Comparison of ENCODE assay signal across 22 mouse cellular contexts in genomic region chr19:21315701-21316100, GRCm38 (mm10). TPM values are rescaled to one million over a fixed set of nuclear protein-coding genes. Genes with fewer than 3 reads are reported as not detected.
DNase-seq lines count a peak whose midpoint lies in the region; ATAC-seq and TF ChIP-seq lines count a peak whose summit lies in the region.
"Had no signal": no experiment of that assay in that cellular context is flagged by ENCODE, and none has a peak within 500 bp of the region (broad histone marks: within the 10 kb centered on the region; RNA-seq: fewer than 3 reads in every experiment).

No protein-coding gene starts in this region.

- no peak overlapping the region for H3K4me3 ChIP-seq in kidney, embryonic 14.5 days (ENCODE audit: low read length)
- no peak overlapping the region for H3K4me3 ChIP-seq in kidney, embryonic 16.5 days (ENCODE audit: low read length)
- H3K4me3 ChIP-seq in liver, adult 2 months (ENCODE audit: insufficient read depth, low read depth, low read length), result no peak overlapping the region
- H3K4me3 ChIP-seq in liver, postnatal 0 days (ENCODE audit: low read depth, low read length), result no peak overlapping the region
- H3K4me3 ChIP-seq: embryonic facial prominence, embryonic 13.5 days; embryonic facial prominence, embryonic 15.5 days; erythroblast, embryonic 14.5 days; forebrain, embryonic 10.5 days; forebrain, embryonic 12.5 days had no signal

- no peaks in the 10 kb centered on the region for H3K36me3 ChIP-seq in kidney, embryonic 14.5 days (ENCODE audit: control insufficient read depth, insufficient read depth, low read length)
- H3K36me3 ChIP-seq in kidney, embryonic 16.5 days (ENCODE audit: insufficient read depth, low read length), result no peaks in the 10 kb centered on the region
- H3K36me3 ChIP-seq in liver, adult 2 months (ENCODE audit: control insufficient read depth, insufficient read depth, low read length), result no peaks in the 10 kb centered on the region
- no peaks in the 10 kb centered on the region for H3K36me3 ChIP-seq in liver, postnatal 0 days (replicated peaks; ENCODE audit: insufficient read depth, low read length)
- H3K36me3 ChIP-seq: embryonic facial prominence, embryonic 13.5 days; embryonic facial prominence, embryonic 15.5 days; forebrain, embryonic 10.5 days; forebrain, embryonic 12.5 days had no signal

- no peaks in the 10 kb centered on the region for H3K27me3 ChIP-seq in kidney, embryonic 14.5 days (ENCODE audit: control insufficient read depth, insufficient read depth, low read length)
- no peaks in the 10 kb centered on the region for H3K27me3 ChIP-seq in kidney, embryonic 16.5 days (ENCODE audit: insufficient read depth, low read length)
- no peaks in the 10 kb centered on the region for H3K27me3 ChIP-seq in liver, adult 2 months (ENCODE audit: control insufficient read depth, insufficient read depth, low read length)
- no peaks in the 10 kb centered on the region for H3K27me3 ChIP-seq in liver, postnatal 0 days (ENCODE audit: insufficient read depth, low read length)
- H3K27me3 ChIP-seq: embryonic facial prominence, embryonic 13.5 days; embryonic facial prominence, embryonic 15.5 days; forebrain, embryonic 12.5 days had no signal

- H3K4me2 ChIP-seq in kidney, embryonic 14.5 days (replicated peaks; ENCODE audit: low read depth, low read length), result no peak overlapping the region
- no peak overlapping the region for H3K4me2 ChIP-seq in kidney, embryonic 16.5 days (replicated peaks; ENCODE audit: low read depth, low read length)
- H3K4me2 ChIP-seq in liver, postnatal 0 days (ENCODE audit: low read depth, low read length), result no peak overlapping the region
- H3K4me2 ChIP-seq: embryonic facial prominence, embryonic 13.5 days; embryonic facial prominence, embryonic 15.5 days; forebrain, embryonic 12.5 days had no signal

- WGBS in kidney, embryonic 14.5 days, result 52% methylated on average over 3 of the region's 3 CpGs
- WGBS in kidney, embryonic 16.5 days, result 59% methylated on average over 3 of the region's 3 CpGs
- 29% methylated on average over 3 of the region's 3 CpGs for WGBS in liver, adult 2 months
- WGBS in liver, postnatal 0 days (ENCODE audit: insufficient replicate concordance), result 70% methylated on average over 3 of the region's 3 CpGs

- H3K27ac ChIP-seq in kidney, embryonic 14.5 days (ENCODE audit: low read depth, low read length), result no peak overlapping the region
- no peak overlapping the region for H3K27ac ChIP-seq in kidney, embryonic 16.5 days (ENCODE audit: low read length)
- H3K27ac ChIP-seq in liver, adult 2 months (replicated peaks; ENCODE audit: insufficient read depth, low read depth, low read length), result no peak overlapping the region
- no peak overlapping the region for H3K27ac ChIP-seq in liver, postnatal 0 days (ENCODE audit: low read depth)
- H3K27ac ChIP-seq: embryonic facial prominence, embryonic 13.5 days; embryonic facial prominence, embryonic 15.5 days; forebrain, embryonic 10.5 days; forebrain, embryonic 12.5 days had no signal

- no peak for TF ChIP-seq CTCF in liver, adult 2 months (IDR thresholded peaks at IDR 0.05; ENCODE audit: low read depth, low read length)
- no peak for TF ChIP-seq CTCF in liver, postnatal 0 days (IDR thresholded peaks at IDR 0.05; ENCODE audit: low read depth)

- ATAC-seq in kidney, embryonic 14.5 days (ENCODE audit: low FRiP score, low TSS enrichment), result peak; percentile 62; the same call in 1 of the 2 replicates
- ATAC-seq in kidney, embryonic 16.5 days (ENCODE audit: low FRiP score, low TSS enrichment), result peak; percentile 63; the same call in 1 of the 2 replicates
- ATAC-seq in liver, postnatal 0 days, result no peak
- ATAC-seq: forebrain, embryonic 14.5 days had no signal

- H3K79me2 ChIP-seq in liver, adult 2 months (ENCODE audit: control insufficient read depth, insufficient read depth, low read length), result no peaks in the 10 kb centered on the region

- DNase-seq in kidney, postnatal 10 days, result no peak
- no peak for DNase-seq in kidney, postnatal 14 days
- DNase-seq in liver, adult 2 months (ENCODE audit: extremely low read depth, low read depth, low spot score), result peak; percentile 26
- no peak for DNase-seq in liver, postnatal 0 days
- DNase-seq: adrenal gland, adult 2 months; adrenal gland, postnatal 10 days; adrenal gland, postnatal 25 days; cerebellum, adult 11 months; cerebellum, adult 18-20 months; cerebellum, adult 8-10 months; cerebellum, adult 9-11 months; cerebellum, postnatal 14 days; cerebellum, postnatal 36 days; embryo, embryonic 11 days had no signal

- no peaks in the 10 kb centered on the region for H3K4me1 ChIP-seq in kidney, embryonic 14.5 days (ENCODE audit: control insufficient read depth, insufficient read depth, low read length)
- no peaks in the 10 kb centered on the region for H3K4me1 ChIP-seq in kidney, embryonic 16.5 days (ENCODE audit: insufficient read depth, low read length)
- no peaks in the 10 kb centered on the region for H3K4me1 ChIP-seq in liver, adult 2 months (ENCODE audit: control insufficient read depth, insufficient read depth, low read length)
- no peaks in the 10 kb centered on the region for H3K4me1 ChIP-seq in liver, postnatal 0 days (ENCODE audit: insufficient read depth)
- H3K4me1 ChIP-seq: embryonic facial prominence, embryonic 13.5 days; embryonic facial prominence, embryonic 15.5 days; forebrain, embryonic 10.5 days; forebrain, embryonic 12.5 days had no signal

- no peaks in the 10 kb centered on the region for H3K9me3 ChIP-seq in kidney, embryonic 14.5 days (ENCODE audit: control insufficient read depth, low read length)
- no peaks in the 10 kb centered on the region for H3K9me3 ChIP-seq in kidney, embryonic 16.5 days (ENCODE audit: low read length)
- H3K9me3 ChIP-seq in liver, postnatal 0 days (ENCODE audit: low read length), result no peaks in the 10 kb centered on the region
- H3K9me3 ChIP-seq: embryonic facial prominence, embryonic 15.5 days; forebrain, embryonic 10.5 days had no signal

- H3K9ac ChIP-seq in kidney, embryonic 14.5 days (ENCODE audit: low read depth, low read length), result no peak overlapping the region
- H3K9ac ChIP-seq in kidney, embryonic 16.5 days (replicated peaks; ENCODE audit: low read length), result no peak overlapping the region
- H3K9ac ChIP-seq in liver, adult 2 months (ENCODE audit: low read depth, low read length), result no peak overlapping the region
- no peak overlapping the region for H3K9ac ChIP-seq in liver, postnatal 0 days (replicated peaks)
- H3K9ac ChIP-seq: embryonic facial prominence, embryonic 13.5 days; embryonic facial prominence, embryonic 15.5 days; forebrain, embryonic 12.5 days had no signal

- TF ChIP-seq POLR2A in liver, adult 2 months (IDR thresholded peaks at IDR 0.05; ENCODE audit: extremely low read depth, insufficient read depth, low read length), result no peak

- TF ChIP-seq EP300 in liver, postnatal 0 days (IDR thresholded peaks at IDR 0.05; ENCODE audit: low read depth), result no peak

RNA-seq across cellular contexts. Expression of gene Zfand5, which starts 43.6 kb away (rescaled TPM):
- polyA plus RNA-seq in kidney, embryonic 14.5 days (2014; fragmentation: Nextera tagmentation; extraction: Ambion mirVana), result 99.0 and 136 TPM in 2 replicates
- 79.6 and 79.7 TPM in 2 replicates for polyA plus RNA-seq in kidney, embryonic 16.5 days (2015; fragmentation: Nextera tagmentation; extraction: Ambion mirVana)
- 37.9 and 39.7 TPM in 2 replicates for total RNA-seq in liver, adult 2 months (2014; rRNA removed)
- polyA plus RNA-seq in liver, adult 2 months (2012; rRNA removed), result 7.6 and 8.7 TPM in 2 replicates
- 45.0 and 45.6 TPM in 2 replicates for polyA plus RNA-seq in liver, postnatal 0 days (2015; fragmentation: Nextera tagmentation; extraction: Ambion mirVana)
